Mouse (Mus musculus) CH12.LX (cell line): ENCODE results near the gene Adgra1. TPM values are rescaled to one million over a fixed set of nuclear protein-coding genes. Genes with fewer than 3 reads are reported as not detected.

Source experiments
- DNase-seq: peaks from one replicate; pipeline ENCODE4 v3.0.0-alpha.2; 2013; ENCODE audit errors: extremely low read depth
- H3K27ac ChIP-seq: 2 replicates; pipeline ENCODE4 v1.5.1; 2012; ENCODE audit warnings: low read depth, mild to moderate bottlenecking, control low read depth, moderate library complexity; ENCODE audit not compliant: insufficient read depth
- H3K27me3 ChIP-seq: replicated peaks from 2 replicates; pipeline ENCODE3; 2012; ENCODE audit warnings: inconsistent platforms
- H3K36me3 ChIP-seq, 2 experiments: replicated peaks in 1 of 2; 2 replicates each; pipeline versions ENCODE3 to v1.6.1; 2012; ENCODE audit warnings: inconsistent platforms in 1 of 2, low read length in 1 of 2, mild to moderate bottlenecking in 1 of 2, mixed read lengths in 1 of 2, moderate library complexity in 1 of 2; ENCODE audit not compliant: control insufficient read depth in 1 of 2, insufficient read depth in 1 of 2
- H3K4me1 ChIP-seq, 2 experiments: 2 replicates each; pipeline ENCODE4 v1.6.1; 2012; ENCODE audit warnings: inconsistent platforms in 1 of 2, moderate library complexity in 1 of 2; ENCODE audit not compliant: insufficient read depth in 2 of 2, control insufficient read depth in 1 of 2
- H3K4me2 ChIP-seq: 2 replicates; pipeline ENCODE4 v1.6.1; 2012; ENCODE audit warnings: low read depth, mild to moderate bottlenecking, control low read depth; ENCODE audit not compliant: poor library complexity, insufficient read depth, severe bottlenecking
- H3K4me3 ChIP-seq, 3 experiments: fragments of 150-350 bp in 1 of 3; sonication (generic) in 1 of 3; replicated peaks in 1 of 3; 2 replicates each; pipeline versions ENCODE3 to v1.5.1; 2011 to 2012; ENCODE audit warnings: low read depth in 2 of 3, low read length in 2 of 3, mild to moderate bottlenecking in 2 of 3, moderate library complexity in 2 of 3, control low read depth in 1 of 3, improper control_type of control experiment in 1 of 3, inconsistent platforms in 1 of 3, mixed read lengths in 1 of 3; ENCODE audit not compliant: poor library complexity in 1 of 3
- H3K79me2 ChIP-seq: replicated peaks from 2 replicates; pipeline ENCODE4 v1.6.1; 2012; ENCODE audit warnings: mild to moderate bottlenecking, moderate library complexity; ENCODE audit not compliant: control insufficient read depth, poor library complexity, insufficient read depth, severe bottlenecking; ENCODE audit errors: extremely low read depth
- H3K9ac ChIP-seq: 2 replicates; pipeline ENCODE4 v1.6.1; 2012; ENCODE audit warnings: low read depth, mild to moderate bottlenecking, control low read depth, moderate library complexity; ENCODE audit not compliant: insufficient read depth
- H3K9me3 ChIP-seq: replicated peaks from 2 replicates; pipeline ENCODE3; 2012; ENCODE audit warnings: low read length, inconsistent platforms, mixed read lengths
- BHLHE40 ChIP-seq: IDR thresholded peaks from 2 replicates; pipeline ENCODE4 v1.6.1; 2011; ENCODE audit warnings: mild to moderate bottlenecking, low read depth, low read length, improper control_type of control experiment
- CHD1 ChIP-seq: IDR thresholded peaks from 2 replicates; pipeline ENCODE4 v1.6.1; 2012; ENCODE audit warnings: low read depth, low read length, improper control_type of control experiment, inconsistent platforms
- CHD2 ChIP-seq: IDR thresholded peaks from 2 replicates; pipeline ENCODE4 v1.6.1; 2011; ENCODE audit warnings: low read length, improper control_type of control experiment
- CTCF ChIP-seq, 2 experiments: IDR thresholded peaks in 1 of 2; conservative IDR thresholded peaks in 1 of 2; 2 replicates each; pipeline ENCODE4 v1.5.1; 2011 to 2012; ENCODE audit warnings: low read depth in 2 of 2, low read length in 2 of 2, improper control_type of control experiment in 1 of 2, inconsistent platforms in 1 of 2, mild to moderate bottlenecking in 1 of 2, moderate library complexity in 1 of 2
- E2F4 ChIP-seq: IDR thresholded peaks from 2 replicates; pipeline ENCODE4 v1.6.1; 2011; ENCODE audit warnings: low read depth, low read length, improper control_type of control experiment; ENCODE audit not compliant: insufficient replicate concordance
- ELF1 ChIP-seq: IDR thresholded peaks from 2 replicates; pipeline ENCODE4 v1.6.1; 2014; ENCODE audit warnings: low read depth, mild to moderate bottlenecking, inconsistent platforms, low read length, improper control_type of control experiment
- EP300 ChIP-seq: IDR thresholded peaks from 2 replicates; pipeline ENCODE4 v1.6.1; 2011; ENCODE audit warnings: low read length, improper control_type of control experiment
- ETS1 ChIP-seq: conservative IDR thresholded peaks from 2 replicates; pipeline ENCODE4 v1.6.1; 2012; ENCODE audit warnings: low read depth, mild to moderate bottlenecking, inconsistent platforms, low read length, improper control_type of control experiment, moderate library complexity
- GABPA ChIP-seq: IDR thresholded peaks from 2 replicates; pipeline ENCODE4 v1.6.1; 2012; ENCODE audit warnings: low read depth, low read length, improper control_type of control experiment, inconsistent platforms; ENCODE audit not compliant: insufficient replicate concordance
- HCFC1 ChIP-seq: IDR thresholded peaks from 2 replicates; pipeline ENCODE4 v1.6.1; 2012; ENCODE audit warnings: low read depth, mild to moderate bottlenecking, inconsistent platforms, low read length, improper control_type of control experiment
- IRF4 ChIP-seq: IDR thresholded peaks from 2 replicates; pipeline ENCODE4 v1.6.1; 2014; ENCODE audit warnings: low read depth, mild to moderate bottlenecking, inconsistent platforms, low read length, improper control_type of control experiment
- JUN ChIP-seq: IDR thresholded peaks from 2 replicates; pipeline ENCODE4 v1.6.1; 2011; ENCODE audit warnings: low read depth, mild to moderate bottlenecking, low read length, improper control_type of control experiment, moderate library complexity; ENCODE audit not compliant: insufficient read depth
- JUND ChIP-seq: conservative IDR thresholded peaks from 2 replicates; pipeline ENCODE4 v1.6.1; 2011; ENCODE audit warnings: low read depth, low read length, improper control_type of control experiment
- KAT2A ChIP-seq: IDR thresholded peaks from 2 replicates; pipeline ENCODE4 v1.6.1; 2012; ENCODE audit warnings: low read length, improper control_type of control experiment, inconsistent platforms; ENCODE audit not compliant: insufficient replicate concordance
- MAFK ChIP-seq: IDR thresholded peaks from 2 replicates; pipeline ENCODE4 v1.6.1; 2011; ENCODE audit warnings: low read length, improper control_type of control experiment; ENCODE audit not compliant: insufficient replicate concordance
- MAX ChIP-seq: IDR thresholded peaks from 2 replicates; pipeline ENCODE4 v1.6.1; 2011; ENCODE audit warnings: low read length, improper control_type of control experiment
- MAZ ChIP-seq: IDR thresholded peaks from 2 replicates; pipeline ENCODE4 v1.6.1; 2012; ENCODE audit warnings: low read depth, mild to moderate bottlenecking, inconsistent platforms, low read length, improper control_type of control experiment, moderate library complexity
- MEF2A ChIP-seq: IDR thresholded peaks from 2 replicates; pipeline ENCODE4 v1.6.1; 2014; ENCODE audit warnings: low read depth, mild to moderate bottlenecking, inconsistent platforms, low read length, improper control_type of control experiment, borderline replicate concordance
- MXI1 ChIP-seq: IDR thresholded peaks from 2 replicates; pipeline ENCODE4 v1.6.1; 2011; ENCODE audit warnings: mild to moderate bottlenecking, low read depth, low read length, improper control_type of control experiment
- MYC ChIP-seq: IDR thresholded peaks from 2 replicates; pipeline ENCODE4 v1.6.1; 2011; ENCODE audit warnings: low read depth, mild to moderate bottlenecking, improper control_type of control experiment, low read length
- NELFE ChIP-seq: IDR thresholded peaks from 2 replicates; pipeline ENCODE4 v1.6.1; 2011; ENCODE audit warnings: low read depth, low read length, improper control_type of control experiment
- NRF1 ChIP-seq: IDR thresholded peaks from 2 replicates; pipeline ENCODE4 v1.6.1; 2014; ENCODE audit warnings: low read depth, mild to moderate bottlenecking, inconsistent platforms, low read length, improper control_type of control experiment, moderate library complexity
- PAX5 ChIP-seq: IDR thresholded peaks from 2 replicates; pipeline ENCODE4 v1.6.1; 2012; ENCODE audit warnings: low read length, inconsistent platforms, mixed read lengths
- POLR2A ChIP-seq: IDR thresholded peaks from 2 replicates; pipeline ENCODE4 v1.6.1; 2011; ENCODE audit warnings: low read depth, mild to moderate bottlenecking, improper control_type of control experiment, low read length
- POLR2AphosphoS2 ChIP-seq: IDR thresholded peaks from 2 replicates; pipeline ENCODE4 v1.6.1; 2011; ENCODE audit warnings: low read depth, low read length, improper control_type of control experiment
- RAD21 ChIP-seq: IDR thresholded peaks from 2 replicates; pipeline ENCODE4 v1.6.1; 2011; ENCODE audit warnings: low read depth, mild to moderate bottlenecking, low read length, improper control_type of control experiment, moderate library complexity
- RCOR1 ChIP-seq: conservative IDR thresholded peaks from 2 replicates; pipeline ENCODE4 v1.6.1; 2012; ENCODE audit warnings: low read depth, mild to moderate bottlenecking, inconsistent platforms, low read length, improper control_type of control experiment
- SIN3A ChIP-seq: IDR thresholded peaks from 2 replicates; pipeline ENCODE4 v1.6.1; 2012; ENCODE audit warnings: low read length, improper control_type of control experiment, inconsistent platforms
- SMC3 ChIP-seq: IDR thresholded peaks from 2 replicates; pipeline ENCODE4 v1.6.1; 2011; ENCODE audit warnings: low read depth, low read length, improper control_type of control experiment
- TBP ChIP-seq: conservative IDR thresholded peaks from 2 replicates; pipeline ENCODE4 v1.6.1; 2011; ENCODE audit warnings: low read depth, low read length, improper control_type of control experiment
- TCF12 ChIP-seq: IDR thresholded peaks from 2 replicates; pipeline ENCODE4 v1.6.1; 2014; ENCODE audit warnings: low read depth, mild to moderate bottlenecking, inconsistent platforms, low read length, improper control_type of control experiment
- UBTF ChIP-seq: IDR thresholded peaks from 2 replicates; pipeline ENCODE4 v1.6.1; 2012; ENCODE audit warnings: low read depth, mild to moderate bottlenecking, inconsistent platforms, low read length, improper control_type of control experiment, moderate library complexity
- USF1 ChIP-seq: IDR thresholded peaks from 2 replicates; pipeline ENCODE4 v1.6.1; 2014; ENCODE audit warnings: low read depth, mild to moderate bottlenecking, inconsistent platforms, low read length, improper control_type of control experiment
- USF2 ChIP-seq: conservative IDR thresholded peaks from 2 replicates; pipeline ENCODE4 v1.6.1; 2011; ENCODE audit warnings: low read depth, low read length, improper control_type of control experiment
- ZC3H11A ChIP-seq: IDR thresholded peaks from 2 replicates; pipeline ENCODE4 v1.6.1; 2012; ENCODE audit warnings: low read depth, mild to moderate bottlenecking, inconsistent platforms, low read length, improper control_type of control experiment
- ZKSCAN1 ChIP-seq: IDR thresholded peaks from 2 replicates; pipeline ENCODE4 v1.6.1; 2012; ENCODE audit warnings: low read depth, inconsistent platforms, low read length, improper control_type of control experiment, borderline replicate concordance
- ZMIZ1 ChIP-seq: IDR thresholded peaks from 2 replicates; pipeline ENCODE4 v1.6.1; 2012; ENCODE audit warnings: low read depth, mild to moderate bottlenecking, inconsistent platforms, low read length, improper control_type of control experiment
- ZNF384 ChIP-seq: IDR thresholded peaks from 2 replicates; pipeline ENCODE4 v1.6.1; 2012; ENCODE audit warnings: low read depth, low read length, improper control_type of control experiment, inconsistent platforms
- dilution Hi-C: fragments of 300-500 bp; cut with MboI; formaldehyde crosslinking; loops from 2 replicates; pipeline ENCODE4 v1.14.3; 2020; ENCODE audit warnings: low sequenced_read_pairs; ENCODE audit not compliant: extremely low pct_unique_long_range_greater_than_20kb, extremely low pct_ligation_motif_present
- in situ Hi-C: fragments of 300-500 bp; cut with MboI; formaldehyde crosslinking; loops from 3 replicates; pipeline ENCODE4 v1.14.3; 2019; ENCODE audit warnings: low sequenced_read_pairs, low pct_ligation_motif_present, low pct_unique_long_range_greater_than_20kb, mixed read lengths
- polyA plus RNA-seq: library from polyadenylated mRNA; unstranded; fragments of >175 nt; gene quantifications from 2 replicates; pipeline ENCODE4 v1.2.1, GENCODE M21; 2012; ENCODE audit warnings: low read depth; ENCODE audit not compliant: insufficient read length
- total RNA-seq, 2 experiments: library from RNA; depleted of rRNA; stranded (reverse); fragments of 300-350 nt in 1 of 2; fragments of >200 nt in 1 of 2; gene quantifications; 2 replicates each; pipeline ENCODE4 v1.2.3; 2012 to 2014

Gene Adgra1
- total and polyA plus RNA-seq, 3 experiments: not detected

GRCm38 (mm10) chr7:139915646-139916257, 81.8 kb downstream of the Adgra1 start:
- Histone ChIP-seq H3K27ac (peak overlapping the region; percentile 24), H3K4me2 (peak overlapping the region; percentile 59), H3K36me3 (peaks cover 0 to 2% of the 10 kb centered on the region in 2 experiments), H3K4me3 (peak overlapping the region in 2 of 3 experiments; percentile 47 to 53), H3K9ac (peak overlapping the region; percentile 2; the same call in 1 of the 2 replicates), H3K79me2 (no peaks in the 10 kb centered on the region), H3K27me3 (peaks cover 9% of the 10 kb centered on the region), H3K4me1 (peaks cover 4 to 35% of the 10 kb centered on the region in 2 experiments; a peak in 3 of 4 replicates), H3K9me3 (no peaks in the 10 kb centered on the region)
- TF ChIP-seq ZC3H11A (no peak), HCFC1 (no peak), CHD2 (no peak), SIN3A (no peak; the same call in 1 of the 2 replicates), ZKSCAN1 (no peak), CTCF (conservative IDR thresholded peaks at IDR 0.05 in 1 of 2, IDR thresholded peaks at IDR 0.05 in 1 of 2; ENCODE audit: low read depth in 2 of 2, low read length in 2 of 2) (no peak), MAZ (no peak), ETS1 (no peak), IRF4 (no peak), RAD21 (no peak), KAT2A (no peak), SMC3 (no peak), TBP (no peak), MYC (0 out of 2 replicates have a peak, but pooled peaks have one; percentile 33), JUND (no peak; the same call in 1 of the 2 replicates), JUN (0 out of 2 replicates have a peak, but pooled peaks have one; percentile 10), BHLHE40 (peak; percentile 92), ZMIZ1 (0 out of 2 replicates have a peak, but pooled peaks have one; percentile 42), USF1 (no peak), TCF12 (peak; percentile 34; the same call in 1 of the 2 replicates), POLR2AphosphoS2 (no peak), EP300 (peak; percentile 57; the same call in 1 of the 2 replicates), E2F4 (no peak), MEF2A (no peak), NELFE (no peak), MXI1 (no peak), PAX5 (no peak), MAFK (peak; percentile 40; the same call in 1 of the 2 replicates), NRF1 (no peak), MAX (0 out of 2 replicates have a peak, but pooled peaks have one; percentile 31), ZNF384 (no peak), ELF1 (no peak), GABPA (no peak), USF2 (no peak), UBTF (no peak), POLR2A (no peak), CHD1 (no peak), RCOR1 (no peak)
- DNase-seq: no peak
- in situ Hi-C loops (loop anchor here (10.0 kb wide), 1 partner anchor 219 kb away; the partner anchor contains the start of gene Mtg1), dilution Hi-C loops (no loop called here)
